Mouse (Mus musculus) bone marrow macrophage, adult 2 months (primary cell): Measurements from ENCODE around the gene Crb3.

Experiments
- CTCF ChIP-seq: IDR thresholded peaks from 2 replicates; pipeline ENCODE4 v1.5.1; 2012; ENCODE audit warnings: low read depth, mild to moderate bottlenecking, low read length, moderate library complexity
- POLR2A ChIP-seq: IDR thresholded peaks from 2 replicates; pipeline ENCODE4 v1.6.1; 2012; ENCODE audit warnings: mild to moderate bottlenecking, low read depth, low read length, borderline replicate concordance

DNA sequence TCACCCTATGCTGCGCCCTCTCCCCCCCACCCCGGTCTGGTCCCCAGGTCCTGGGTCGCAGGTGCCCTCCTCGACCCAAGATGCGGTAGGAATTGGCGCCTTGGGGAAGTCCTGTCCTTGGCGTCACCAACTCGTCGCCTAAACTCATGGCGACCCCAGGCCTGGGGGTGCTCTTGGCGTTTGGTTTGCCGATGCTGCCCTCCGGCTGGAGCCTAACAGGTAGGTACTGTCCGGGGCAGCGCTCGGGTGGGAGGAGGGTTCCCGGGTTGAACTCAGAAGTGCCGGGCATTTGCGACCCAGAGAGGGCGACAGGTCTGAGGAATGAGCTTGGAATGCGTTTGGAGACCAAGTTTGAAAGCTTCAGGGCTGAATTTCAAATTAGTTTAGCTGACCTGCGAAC, 3.6 kb downstream of the Crb3 start:
- TF ChIP-seq POLR2A = no peak
- TF ChIP-seq CTCF = no peak
